Mouse (Mus musculus): ENCODE results near the gene Cd3g. TPM values are rescaled to one million over a fixed set of nuclear protein-coding genes. Genes with fewer than 3 reads are reported as not detected.

Gene Cd3g
- not detected in 2 replicates for total RNA-seq (2014; fragmentation: Nextera tagmentation)
- 0.22 and 0.29 TPM in 2 replicates for total RNA-seq (2017)
- polyA plus RNA-seq (2012) = 0.10 TPM in 1 of 2 replicates, not detected in the other

DNA sequence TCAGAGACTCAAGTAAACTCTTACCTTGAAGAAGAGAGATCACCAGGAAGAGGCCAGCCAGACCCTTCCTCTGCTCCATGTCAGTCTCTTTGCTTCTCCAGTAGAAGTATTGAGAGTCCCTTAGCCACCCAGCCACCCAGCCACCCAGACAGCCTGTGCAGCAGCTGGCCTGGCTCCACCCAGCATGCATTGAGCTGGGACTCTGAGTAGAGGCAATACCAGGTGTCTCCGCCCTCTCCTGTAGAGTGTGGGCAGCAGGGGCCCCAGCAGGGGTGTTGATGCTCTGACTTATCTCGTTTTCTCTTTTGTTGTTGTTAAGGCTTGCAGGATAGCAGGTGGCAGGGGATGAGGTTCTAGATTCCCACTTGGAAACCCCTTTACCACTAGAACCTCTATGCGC lies at the start of gene Cd3g:
Cd3g (minus strand) TSS at position 190 of the 400 bp plus-strand sequence.
- no peak for ATAC-seq (ENCODE audit: extremely low read depth, insufficient number of reproducible peaks, low FRiP score, poor library complexity, severe bottlenecking)
- H3K4me1 ChIP-seq (ENCODE audit: insufficient read depth, low read depth, low read length) = peaks cover 9% of the 10 kb centered on the region
- DNase-seq (ENCODE audit: low spot score) = no peak
- no peak within 1 kb of the TSS; the same call in 1 of the 2 replicates for H3K4me3 ChIP-seq (ENCODE audit: low read depth, low read length)
- no peaks in the 10 kb centered on the region for H3K9me3 ChIP-seq (replicated peaks)
- H3K27me3 ChIP-seq (ENCODE audit: insufficient read depth, low read length) = peaks cover 28% of the 10 kb centered on the region
- H3K36me3 ChIP-seq (replicated peaks) = no peaks in the 10 kb centered on the region
- TF ChIP-seq GATA1 (IDR thresholded peaks at IDR 0.05; ENCODE audit: borderline replicate concordance, low read length) = no peak
- no peak for TF ChIP-seq GATA2 (IDR thresholded peaks at IDR 0.05; ENCODE audit: borderline replicate concordance, low read depth, low read length)
- TF ChIP-seq POLR2AphosphoS5 (IDR thresholded peaks at IDR 0.05; ENCODE audit: insufficient replicate concordance, low read depth, low read length) = no peak

- Histone ChIP-seq H3K36me3 (replicated peaks) (no peaks in the 10 kb centered on the region), H3K9me3 (replicated peaks) (no peaks in the 10 kb centered on the region), H3K4me3 (ENCODE audit: low read depth, low read length) (no peak overlapping the region), H3K4me1 (ENCODE audit: insufficient read depth, low read depth, low read length) (no peaks in the 10 kb centered on the region), H3K27me3 (ENCODE audit: insufficient read depth, low read length) (peaks cover 59% of the 10 kb centered on the region)
- no peak for TF ChIP-seq GATA1 (IDR thresholded peaks at IDR 0.05; ENCODE audit: borderline replicate concordance, low read length)
- TF ChIP-seq TAL1 (conservative IDR thresholded peaks at IDR 0.05; ENCODE audit: low read depth, low read length) = no peak
- no peak for TF ChIP-seq CTCF (IDR thresholded peaks at IDR 0.05; ENCODE audit: low read depth, low read length)
- TF ChIP-seq POLR2AphosphoS5 (IDR thresholded peaks at IDR 0.05; ENCODE audit: insufficient replicate concordance, low read depth, low read length) = no peak
- no peak for TF ChIP-seq GATA2 (IDR thresholded peaks at IDR 0.05; ENCODE audit: borderline replicate concordance, low read depth, low read length)
- DNase-seq (ENCODE audit: low spot score) (no peak), ATAC-seq (ENCODE audit: extremely low read depth, insufficient number of reproducible peaks, low FRiP score, poor library complexity, severe bottlenecking) (no peak)
These were observed 47.1 kb upstream of the Cd3g start for GRCm38 (mm10) chr9:45027376-45027775.

DNA sequence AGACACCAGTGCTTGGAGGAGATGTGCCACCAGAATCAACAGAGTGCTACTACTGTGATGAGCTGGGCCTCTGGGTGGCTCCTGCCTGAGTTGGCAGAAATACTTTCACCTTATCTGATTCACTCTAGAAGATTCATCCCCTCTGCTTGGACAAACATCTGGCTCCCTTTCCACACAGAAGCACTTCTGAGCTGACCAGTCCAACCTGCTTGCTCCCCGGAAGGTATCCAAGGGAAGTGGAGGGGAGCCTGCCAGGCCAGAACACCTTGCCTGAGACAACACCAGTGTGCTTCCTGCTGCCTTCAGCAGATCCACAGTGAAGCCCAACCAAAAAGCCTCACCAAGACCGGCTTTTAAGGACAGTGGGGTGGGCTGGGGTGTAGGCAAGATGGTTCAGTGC lies 44.0 kb upstream of the Cd3g start:
- TF ChIP-seq GATA2 (IDR thresholded peaks at IDR 0.05; ENCODE audit: borderline replicate concordance, low read depth, low read length) (no peak), TAL1 (conservative IDR thresholded peaks at IDR 0.05; ENCODE audit: low read depth, low read length) (no peak), POLR2AphosphoS5 (IDR thresholded peaks at IDR 0.05; ENCODE audit: insufficient replicate concordance, low read depth, low read length) (no peak), GATA1 (IDR thresholded peaks at IDR 0.05; ENCODE audit: borderline replicate concordance, low read length) (no peak), CTCF (IDR thresholded peaks at IDR 0.05; ENCODE audit: low read depth, low read length) (no peak)
- Histone ChIP-seq H3K36me3 (replicated peaks) (no peaks in the 10 kb centered on the region), H3K27me3 (ENCODE audit: insufficient read depth, low read length) (peaks cover 36% of the 10 kb centered on the region), H3K9me3 (replicated peaks) (no peaks in the 10 kb centered on the region), H3K4me1 (ENCODE audit: insufficient read depth, low read depth, low read length) (no peaks in the 10 kb centered on the region), H3K4me3 (ENCODE audit: low read depth, low read length) (no peak overlapping the region)
- no peak for DNase-seq (ENCODE audit: low spot score)
- no peak for ATAC-seq (ENCODE audit: extremely low read depth, insufficient number of reproducible peaks, low FRiP score, poor library complexity, severe bottlenecking)

- ATAC-seq (ENCODE audit: extremely low read depth, insufficient number of reproducible peaks, low FRiP score, poor library complexity, severe bottlenecking) (no peak), DNase-seq (ENCODE audit: low spot score) (no peak)
- H3K27me3 ChIP-seq (ENCODE audit: insufficient read depth, low read length) = peaks cover 32% of the 10 kb centered on the region
- no peaks in the 10 kb centered on the region for H3K9me3 ChIP-seq (replicated peaks)
- TF ChIP-seq GATA1 (IDR thresholded peaks at IDR 0.05; ENCODE audit: borderline replicate concordance, low read length) (no peak), CTCF (IDR thresholded peaks at IDR 0.05; ENCODE audit: low read depth, low read length) (no peak), POLR2AphosphoS5 (IDR thresholded peaks at IDR 0.05; ENCODE audit: insufficient replicate concordance, low read depth, low read length) (no peak)
- no peaks in the 10 kb centered on the region for H3K36me3 ChIP-seq (replicated peaks)
- H3K4me1 ChIP-seq (ENCODE audit: insufficient read depth, low read depth, low read length) = no peaks in the 10 kb centered on the region
- H3K4me3 ChIP-seq (ENCODE audit: low read depth, low read length) = no peak overlapping the region
These were observed 43.4 kb upstream of the Cd3g start for GRCm38 (mm10) chr9:45023638-45024037.

DNA sequence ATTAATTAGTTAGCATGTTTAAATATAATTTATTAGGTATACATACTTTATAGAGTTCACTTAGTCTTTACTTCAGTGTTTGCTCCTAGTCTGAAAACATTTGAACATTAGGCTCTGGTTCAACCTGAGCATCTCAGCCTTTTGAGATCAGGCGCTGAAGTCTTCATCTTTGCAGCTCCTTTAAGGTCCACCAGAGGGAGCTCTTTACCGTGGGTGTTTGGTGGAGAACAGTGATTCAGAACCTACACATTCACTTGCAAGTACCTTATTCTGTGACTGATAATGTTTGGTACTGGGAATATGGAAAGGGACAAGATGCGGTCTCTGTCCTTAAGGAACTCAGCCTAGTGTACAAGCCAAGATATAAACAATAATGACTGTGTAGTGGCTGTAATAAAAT lies 42.6 kb upstream of the Cd3g start:
- Histone ChIP-seq H3K4me3 (ENCODE audit: low read depth, low read length) (no peak overlapping the region), H3K36me3 (replicated peaks) (no peaks in the 10 kb centered on the region), H3K4me1 (ENCODE audit: insufficient read depth, low read depth, low read length) (no peaks in the 10 kb centered on the region), H3K27me3 (ENCODE audit: insufficient read depth, low read length) (peaks cover 25% of the 10 kb centered on the region), H3K9me3 (replicated peaks) (no peaks in the 10 kb centered on the region)
- ATAC-seq (ENCODE audit: extremely low read depth, insufficient number of reproducible peaks, low FRiP score, poor library complexity, severe bottlenecking) (no peak), DNase-seq (ENCODE audit: low spot score) (peak; percentile 38)
- TF ChIP-seq GATA2 (IDR thresholded peaks at IDR 0.05; ENCODE audit: borderline replicate concordance, low read depth, low read length) = no peak
- no peak for TF ChIP-seq GATA1 (IDR thresholded peaks at IDR 0.05; ENCODE audit: borderline replicate concordance, low read length)
- no peak for TF ChIP-seq POLR2AphosphoS5 (IDR thresholded peaks at IDR 0.05; ENCODE audit: insufficient replicate concordance, low read depth, low read length)
- peak; percentile 72 for TF ChIP-seq CTCF (IDR thresholded peaks at IDR 0.05; ENCODE audit: low read depth, low read length)

DNA sequence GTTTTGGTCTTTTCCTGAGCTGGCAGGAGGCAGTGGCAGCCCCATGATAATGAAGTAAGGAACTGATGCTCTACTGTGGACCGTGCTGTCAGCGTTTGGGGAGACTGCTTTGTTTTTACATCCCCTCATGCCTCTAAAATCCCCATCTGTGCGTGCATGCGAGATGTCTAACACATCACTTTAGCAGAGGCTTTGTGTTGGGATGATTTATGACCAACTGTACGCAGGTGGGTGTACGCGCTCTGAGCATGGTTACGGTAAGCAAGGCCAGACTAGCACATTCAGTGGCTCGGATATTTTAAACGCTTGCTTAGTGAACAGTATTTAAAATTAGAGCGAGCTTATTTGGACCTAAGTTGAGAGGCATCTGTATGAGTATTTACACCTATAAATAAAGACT lies 37.8 kb upstream of the Cd3g start:
- H3K4me3 ChIP-seq (ENCODE audit: low read depth, low read length) = no peak overlapping the region
- no peak for ATAC-seq (ENCODE audit: extremely low read depth, insufficient number of reproducible peaks, low FRiP score, poor library complexity, severe bottlenecking)
- no peak for DNase-seq (ENCODE audit: low spot score)
- no peaks in the 10 kb centered on the region for H3K36me3 ChIP-seq (replicated peaks)
- TF ChIP-seq TAL1 (conservative IDR thresholded peaks at IDR 0.05; ENCODE audit: low read depth, low read length) = no peak
- no peak for TF ChIP-seq CTCF (IDR thresholded peaks at IDR 0.05; ENCODE audit: low read depth, low read length)
- TF ChIP-seq GATA1 (IDR thresholded peaks at IDR 0.05; ENCODE audit: borderline replicate concordance, low read length) = no peak
- no peak for TF ChIP-seq GATA2 (IDR thresholded peaks at IDR 0.05; ENCODE audit: borderline replicate concordance, low read depth, low read length)
- TF ChIP-seq POLR2AphosphoS5 (IDR thresholded peaks at IDR 0.05; ENCODE audit: insufficient replicate concordance, low read depth, low read length) = no peak
- H3K27me3 ChIP-seq (ENCODE audit: insufficient read depth, low read length) = 0 out of 2 replicates have a peak, but pooled peaks cover 4% of the 10 kb centered on the region
- no peaks in the 10 kb centered on the region for H3K4me1 ChIP-seq (ENCODE audit: insufficient read depth, low read depth, low read length)
- H3K9me3 ChIP-seq (replicated peaks) = no peaks in the 10 kb centered on the region

DNA sequence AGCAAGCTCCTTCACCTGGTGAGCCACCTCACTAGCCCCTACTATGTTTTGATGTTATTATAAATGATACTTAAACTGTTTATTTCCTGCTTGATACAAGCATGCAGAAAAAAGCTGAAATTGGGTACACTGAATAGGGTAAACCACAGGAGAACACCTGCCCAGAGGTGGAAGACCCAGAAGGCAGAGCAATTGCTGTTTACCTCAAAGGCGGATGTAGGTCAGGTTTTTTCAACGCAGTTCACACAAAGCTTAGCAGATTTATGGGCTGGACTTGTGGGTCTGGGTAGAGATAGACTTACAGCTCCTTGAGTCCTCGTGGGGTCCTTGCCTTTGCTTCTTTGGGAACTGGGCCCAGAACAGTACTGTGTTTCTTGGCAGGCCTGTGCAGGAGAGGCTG lies 35.6 kb upstream of the Cd3g start:
- H3K4me3 ChIP-seq (ENCODE audit: low read depth, low read length) = no peak overlapping the region
- H3K27me3 ChIP-seq (ENCODE audit: insufficient read depth, low read length) = peaks cover 11% of the 10 kb centered on the region
- no peaks in the 10 kb centered on the region for H3K9me3 ChIP-seq (replicated peaks)
- no peaks in the 10 kb centered on the region for H3K4me1 ChIP-seq (ENCODE audit: insufficient read depth, low read depth, low read length)
- DNase-seq (ENCODE audit: low spot score) (no peak), ATAC-seq (ENCODE audit: extremely low read depth, insufficient number of reproducible peaks, low FRiP score, poor library complexity, severe bottlenecking) (no peak)
- H3K36me3 ChIP-seq (replicated peaks) = no peaks in the 10 kb centered on the region
- TF ChIP-seq GATA2 (IDR thresholded peaks at IDR 0.05; ENCODE audit: borderline replicate concordance, low read depth, low read length) (no peak), POLR2AphosphoS5 (IDR thresholded peaks at IDR 0.05; ENCODE audit: insufficient replicate concordance, low read depth, low read length) (no peak), CTCF (IDR thresholded peaks at IDR 0.05; ENCODE audit: low read depth, low read length) (no peak), TAL1 (conservative IDR thresholded peaks at IDR 0.05; ENCODE audit: low read depth, low read length) (no peak), GATA1 (IDR thresholded peaks at IDR 0.05; ENCODE audit: borderline replicate concordance, low read length) (no peak)
